Mouse (Mus musculus) lung, postnatal 0 days (tissue): ENCODE measurements around the gene 4933407L21Rik. TPM values are rescaled to one million over a fixed set of nuclear protein-coding genes. Genes with fewer than 3 reads are reported as not detected.

ENCODE experiments used
- ATAC-seq: fragments of 200-750 bp; cut with Nextera tagmentation; 2 replicates; pipeline ENCODE4 v1.8.0; 2017; ENCODE audit warnings: moderate library complexity
- DNase-seq: peaks from one replicate; pipeline ENCODE4 v3.0.0-alpha.2; 2016; ENCODE audit warnings: low spot score
- H3K27ac ChIP-seq: fragments of 300-500 bp; sonication (generic); 2 replicates; pipeline ENCODE4 v1.5.1; 2014; ENCODE audit warnings: antibody characterized with exemption, mild to moderate bottlenecking, low read length, mixed read lengths
- H3K27me3 ChIP-seq: fragments of 300-500 bp; sonication (generic); replicated peaks from 2 replicates; pipeline ENCODE4 v1.6.1; 2014; ENCODE audit warnings: low read length, mixed read lengths; ENCODE audit not compliant: insufficient read depth
- H3K36me3 ChIP-seq: fragments of 300-500 bp; sonication (generic); 2 replicates; pipeline ENCODE4 v1.6.1; 2014; ENCODE audit warnings: low read length, mixed read lengths; ENCODE audit not compliant: insufficient read depth
- H3K4me1 ChIP-seq: fragments of 300-500 bp; sonication (generic); 2 replicates; pipeline ENCODE4 v1.6.1; 2014; ENCODE audit warnings: antibody characterized with exemption, low read depth, low read length, mixed read lengths; ENCODE audit not compliant: insufficient read depth
- H3K4me2 ChIP-seq: fragments of 300-500 bp; sonication (generic); replicated peaks from 2 replicates; pipeline ENCODE4 v1.6.1; 2014; ENCODE audit warnings: low read depth, mild to moderate bottlenecking, low read length, moderate library complexity, mixed read lengths
- H3K4me3 ChIP-seq: fragments of 300-500 bp; sonication (generic); 2 replicates; pipeline ENCODE4 v1.5.1; 2014; ENCODE audit warnings: low read depth, low read length
- H3K9ac ChIP-seq: fragments of 300-500 bp; sonication (generic); replicated peaks from 2 replicates; pipeline ENCODE4 v1.6.1; 2014; ENCODE audit warnings: low read depth, mild to moderate bottlenecking
- H3K9me3 ChIP-seq: fragments of 300-500 bp; sonication (generic); 2 replicates; pipeline ENCODE4 v1.6.1; 2016; ENCODE audit warnings: low read length, mixed read lengths
- CTCF ChIP-seq: IDR thresholded peaks from 2 replicates; pipeline ENCODE4 v1.5.1; 2016; ENCODE audit warnings: antibody characterized with exemption, mild to moderate bottlenecking
- EP300 ChIP-seq: IDR thresholded peaks from 2 replicates; pipeline ENCODE4 v1.6.1; 2016; ENCODE audit warnings: antibody characterized with exemption, mild to moderate bottlenecking, control low read depth
- whole genome bisulfite sequencing: fragments of 180-500 bp; shearing (Covaris S2); extraction: QIAGEN DNeasy Blood & Tissue Kit; methylation state at CpG from one replicate; pipeline ENCODE4 v1.1.7; 2014; 5-methylcytosine and 5-hydroxymethylcytosine counted together
- polyA plus RNA-seq: library from polyadenylated mRNA; unstranded; fragments of >200 nt; fragmentation: Nextera tagmentation; extraction: Ambion mirVana; gene quantifications from 2 replicates; pipeline ENCODE4 v1.2.1, GENCODE M21; 2015

The 4933407L21Rik gene
- polyA plus RNA-seq, 1 experiment from 2014 or later, result 0.11 TPM

- Histone ChIP-seq H3K27me3 (no peaks in the 10 kb centered on the region), H3K27ac (no peak overlapping the region), H3K4me1 (peaks cover 40% of the 10 kb centered on the region), H3K4me2 (no peak overlapping the region), H3K4me3 (no peak overlapping the region), H3K9me3 (no peaks in the 10 kb centered on the region), H3K9ac (no peak overlapping the region), H3K36me3 (peaks cover 24% of the 10 kb centered on the region)
- TF ChIP-seq CTCF (no peak), EP300 (no peak)
- no peak for DNase-seq
- ATAC-seq, result no peak
- 52% methylated on average over 7 of the region's 7 CpGs for WGBS
Measured at GRCm38 (mm10) chr1:85900521-85901333, 27.6 kb upstream of the 4933407L21Rik start.

DNA sequence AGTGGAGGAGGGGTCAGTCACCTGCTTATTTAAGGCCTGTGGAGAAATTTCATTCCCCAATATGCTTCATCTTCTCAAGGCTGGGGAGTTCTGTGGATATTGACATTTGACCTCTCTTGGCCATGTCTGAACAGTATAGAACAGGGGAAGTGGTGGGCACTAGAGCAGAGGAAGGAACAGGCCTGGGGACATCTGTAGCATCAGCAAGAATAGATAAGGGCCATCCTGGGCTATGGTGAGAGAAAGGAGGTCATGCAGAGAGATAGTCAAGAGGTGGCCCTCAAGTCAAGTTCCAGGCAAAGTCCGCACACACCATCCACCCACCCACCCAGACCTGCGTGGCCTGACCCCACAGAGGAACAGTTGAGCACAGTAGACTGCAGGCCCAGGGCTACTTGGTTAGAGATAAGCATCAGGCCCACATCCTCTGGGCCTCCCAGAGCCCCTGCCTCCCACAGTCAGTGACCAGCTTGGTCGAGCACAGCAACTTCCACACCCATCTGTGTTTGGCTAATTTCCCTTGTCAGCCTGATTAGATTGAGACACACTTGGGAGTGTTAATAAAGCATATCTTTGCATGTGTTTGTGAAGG lies 26.7 kb upstream of the 4933407L21Rik start:
- WGBS, result 39% methylated on average over 3 of the region's 3 CpGs
- H3K4me3 ChIP-seq, result no peak overlapping the region
- no peaks in the 10 kb centered on the region for H3K9me3 ChIP-seq
- H3K27me3 ChIP-seq, result no peaks in the 10 kb centered on the region
- peaks cover 33% of the 10 kb centered on the region for H3K36me3 ChIP-seq
- no peak overlapping the region for H3K27ac ChIP-seq
- no peak for TF ChIP-seq CTCF
- TF ChIP-seq EP300, result no peak
- H3K4me1 ChIP-seq, result peaks cover 33% of the 10 kb centered on the region
- DNase-seq (no peak), ATAC-seq (peak; percentile 18)
- H3K9ac ChIP-seq, result no peak overlapping the region
- no peak overlapping the region for H3K4me2 ChIP-seq

- H3K4me1 ChIP-seq, result peaks cover 27% of the 10 kb centered on the region
- WGBS, result 10% methylated on average over 7 of the region's 7 CpGs
- no peak overlapping the region for H3K27ac ChIP-seq
- no peak overlapping the region for H3K4me2 ChIP-seq
- no peak overlapping the region for H3K9ac ChIP-seq
- H3K27me3 ChIP-seq, result no peaks in the 10 kb centered on the region
- DNase-seq, result peak; percentile 50
- H3K9me3 ChIP-seq, result no peaks in the 10 kb centered on the region
- TF ChIP-seq EP300, result no peak
- no peak for TF ChIP-seq CTCF
- peaks cover 38% of the 10 kb centered on the region for H3K36me3 ChIP-seq
- no peak overlapping the region for H3K4me3 ChIP-seq
- peak; percentile 70 for ATAC-seq
Measured at GRCm38 (mm10) chr1:85902108-85902561, 26.1 kb upstream of the 4933407L21Rik start.

DNA sequence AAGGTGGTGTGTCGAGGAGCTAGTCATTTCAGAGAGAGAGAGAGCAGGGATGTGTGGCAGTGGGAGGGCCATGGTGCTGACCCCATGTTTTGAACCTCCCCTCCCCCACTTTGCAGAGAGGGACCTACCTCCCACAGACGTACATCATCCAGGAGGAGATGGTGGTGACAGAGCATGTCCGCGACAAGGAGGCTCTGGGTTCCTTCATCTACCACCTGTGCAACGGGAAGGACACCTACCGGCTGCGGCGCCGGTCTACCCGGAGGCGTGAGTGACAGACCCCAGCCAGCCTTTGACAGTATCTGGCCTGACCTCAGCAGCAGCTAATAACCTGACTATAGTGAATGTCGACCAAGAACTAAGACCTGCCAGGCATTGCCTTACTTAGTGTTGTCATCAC lies 21.4 kb upstream of the 4933407L21Rik start:
- H3K9me3 ChIP-seq, result no peaks in the 10 kb centered on the region
- H3K4me1 ChIP-seq, result peaks cover 13% of the 10 kb centered on the region; the same call in 1 of the 2 replicates
- peaks cover 38% of the 10 kb centered on the region for H3K36me3 ChIP-seq
- no peaks in the 10 kb centered on the region for H3K27me3 ChIP-seq
- TF ChIP-seq EP300 (no peak), CTCF (no peak)
- H3K4me2 ChIP-seq, result no peak overlapping the region
- no peak for DNase-seq
- H3K9ac ChIP-seq, result no peak overlapping the region
- ATAC-seq, result no peak
- 70% methylated on average over 12 of the region's 12 CpGs for WGBS
- H3K27ac ChIP-seq, result no peak overlapping the region
- no peak overlapping the region for H3K4me3 ChIP-seq

GRCm38 (mm10) chr1:85908754-85909590 lies 19.3 kb upstream of the 4933407L21Rik start:
- Histone ChIP-seq H3K4me1 (peaks cover 9% of the 10 kb centered on the region; the same call in 1 of the 2 replicates), H3K27ac (0 out of 2 replicates have a peak overlapping the region, but pooled peaks have one; percentile 15), H3K4me2 (no peak overlapping the region), H3K9ac (no peak overlapping the region), H3K27me3 (no peaks in the 10 kb centered on the region), H3K4me3 (no peak overlapping the region), H3K9me3 (no peaks in the 10 kb centered on the region), H3K36me3 (peaks cover 30% of the 10 kb centered on the region)
- TF ChIP-seq CTCF, result no peak
- peak; percentile 75 for TF ChIP-seq EP300
- ATAC-seq (peak; percentile 85), DNase-seq (peak; percentile 77)
- 15% methylated on average over 13 of the region's 13 CpGs for WGBS
